Mouse (Mus musculus): Measurements from ENCODE around the gene Ints1.

The Ints1 gene

DNA sequence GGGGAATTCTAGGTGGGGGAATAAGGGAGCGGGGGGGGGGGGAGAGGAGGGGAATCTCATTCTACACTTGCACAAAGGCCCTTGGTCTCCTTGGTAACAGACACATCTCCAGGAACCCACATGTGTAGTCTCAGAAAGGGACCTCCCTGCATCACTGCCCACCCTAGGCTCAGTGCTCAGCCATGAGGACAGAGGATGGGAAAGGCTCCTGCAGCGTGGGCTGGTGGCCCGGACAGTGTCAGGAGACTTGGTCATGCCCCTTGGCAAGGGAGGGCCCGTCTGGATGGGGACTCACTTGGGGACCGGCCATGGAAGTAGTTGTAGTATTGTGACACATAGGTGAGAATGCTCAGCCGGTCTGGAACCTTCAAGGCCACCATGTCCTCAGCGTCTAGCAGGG is 56.5 kb downstream of the Ints1 start:
- in situ Hi-C loops (cut with MboI, MseI), result no loop called here

DNA sequence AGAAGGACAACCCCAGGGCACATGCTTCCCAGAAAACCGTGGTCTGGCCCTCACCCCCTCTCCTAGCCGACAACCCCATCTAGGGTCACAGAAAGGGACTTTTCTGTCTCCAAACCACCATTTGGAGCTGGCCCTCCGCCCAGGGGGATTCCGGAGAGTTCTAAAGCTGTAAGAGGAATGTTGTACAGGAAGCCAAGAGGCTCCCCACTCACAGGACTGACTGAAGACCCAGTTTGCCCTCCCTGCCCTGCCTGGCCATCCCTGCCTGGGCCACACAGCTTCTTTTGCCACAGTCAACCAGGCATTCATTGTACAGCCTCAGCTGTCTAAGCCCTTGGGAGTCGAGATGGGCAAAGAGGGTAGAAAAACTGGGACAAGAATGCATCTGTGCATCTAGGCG is 56.9 kb downstream of the Ints1 start:
- in situ Hi-C loops (cut with MboI, MseI), result no loop called here

DNA sequence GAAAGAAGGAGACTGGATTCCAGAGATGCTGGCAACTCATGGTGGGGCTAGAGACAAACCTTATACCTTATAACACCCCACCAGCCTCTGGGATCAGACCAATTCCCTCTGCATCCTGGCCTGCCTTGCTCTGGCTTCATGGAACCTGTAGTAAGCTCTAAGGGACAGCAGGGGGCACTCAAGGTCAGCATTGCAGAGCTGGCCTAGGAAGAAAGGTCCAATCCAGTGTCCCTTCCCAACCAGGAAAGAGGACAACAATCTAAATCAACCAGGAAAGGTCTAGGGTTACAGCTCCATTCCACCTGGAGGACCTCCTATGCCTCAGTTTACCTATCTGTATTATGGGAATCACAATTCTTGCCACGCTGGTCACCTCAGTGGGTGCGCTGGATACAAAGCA is 57.8 kb downstream of the Ints1 start:
- in situ Hi-C loops (cut with MboI, MseI), result no loop called here

DNA sequence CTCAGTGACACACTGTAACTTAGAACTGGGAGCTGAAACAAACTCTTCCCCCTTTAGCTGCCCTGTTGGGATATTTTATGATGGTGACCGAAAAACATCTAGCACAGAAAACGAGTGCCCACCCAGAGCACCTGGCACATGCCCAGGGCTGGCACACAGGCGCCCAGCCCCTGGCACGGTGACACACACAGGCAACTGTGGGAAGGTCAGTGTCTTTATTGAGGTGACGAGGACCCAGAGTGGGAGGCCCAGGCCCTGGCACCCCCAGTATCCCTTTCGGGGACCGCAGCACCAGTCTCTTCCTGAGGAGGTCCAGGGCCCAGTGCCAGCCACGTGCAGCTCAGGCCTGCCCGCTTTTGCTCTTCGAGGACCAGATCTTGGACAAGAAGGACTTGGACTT is 69.0 kb downstream of the Ints1 start:
- in situ Hi-C loops (cut with MboI, MseI), result no loop called here

DNA sequence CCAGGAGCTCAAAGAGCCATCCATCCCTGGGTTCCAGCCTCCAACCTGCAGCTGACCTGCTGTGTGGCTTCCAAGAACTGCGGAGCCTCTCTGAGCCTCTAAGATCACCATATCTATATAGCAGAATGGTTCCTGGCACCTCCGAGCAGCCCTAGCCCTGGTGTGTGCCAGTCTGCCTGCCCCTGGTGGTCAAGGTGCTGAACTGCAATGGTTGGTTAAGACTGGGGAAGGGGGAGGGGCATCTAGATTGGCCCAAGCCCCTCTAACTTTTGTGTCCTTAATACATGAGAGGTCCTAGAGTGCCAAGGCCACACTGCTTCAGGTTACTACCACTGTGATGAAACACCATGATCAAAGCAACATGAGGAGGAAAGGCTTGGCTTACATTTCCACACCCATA is 72.6 kb downstream of the Ints1 start:
- in situ Hi-C loops (cut with MboI, MseI), result no loop called here

DNA sequence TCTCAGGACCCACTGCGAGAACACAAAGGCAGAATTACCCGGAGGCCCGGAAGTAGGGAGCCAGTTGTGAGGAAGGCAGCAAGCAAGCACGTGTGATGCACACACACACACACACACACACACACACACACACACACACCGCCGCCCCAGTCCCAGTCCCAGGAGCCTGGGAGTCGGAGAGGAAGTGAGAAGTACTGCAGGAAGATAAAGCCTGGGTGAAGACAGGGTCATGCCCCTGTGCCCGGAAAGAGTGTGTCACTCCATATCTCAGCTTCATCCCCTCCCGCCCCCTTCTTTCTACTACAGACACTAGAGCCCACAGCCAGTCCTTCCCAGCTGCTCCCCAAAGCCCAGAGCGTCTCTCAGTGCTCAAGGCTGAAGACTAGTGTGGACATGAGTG is 73.2 kb downstream of the Ints1 start:
- in situ Hi-C loops (cut with MboI, MseI), result no loop called here
